Mouse (Mus musculus): ENCODE measurements around the gene Fam155a. TPM values are rescaled to one million over a fixed set of nuclear protein-coding genes. Genes with fewer than 3 reads are reported as not detected.
A peak's percentile ranks its signal among the peaks of the same experiment; 100 is the strongest.

Gene Fam155a
- polyA plus RNA-seq, 1 experiment from 2014 or later, result 1.7 TPM

- Histone ChIP-seq H3K9ac (ENCODE audit: low read length) (no peak overlapping the region), H3K36me3 (ENCODE audit: control insufficient read depth, insufficient read depth, low read length) (no peaks in the 10 kb centered on the region), H3K4me1 (replicated peaks; ENCODE audit: control insufficient read depth, insufficient read depth, low read length) (no peaks in the 10 kb centered on the region), H3K9me3 (ENCODE audit: control insufficient read depth, low read length) (no peaks in the 10 kb centered on the region), H3K4me3 (ENCODE audit: low read depth, low read length) (no peak overlapping the region), H3K27ac (ENCODE audit: low read depth) (no peak overlapping the region), H3K4me2 (ENCODE audit: low read length) (no peak overlapping the region), H3K27me3 (replicated peaks; ENCODE audit: control insufficient read depth, insufficient read depth, low read length) (no peaks in the 10 kb centered on the region)
- ATAC-seq (replicated peaks; ENCODE audit: low FRiP score, low TSS enrichment, low read depth), result no peak
- DNase-seq (ENCODE audit: low spot score), result no peak
- WGBS, result 78% methylated on average over 2 of the region's 2 CpGs
Observed at GRCm38 (mm10) chr8:9295046-9295445, 475.9 kb downstream of the Fam155a start.

DNA sequence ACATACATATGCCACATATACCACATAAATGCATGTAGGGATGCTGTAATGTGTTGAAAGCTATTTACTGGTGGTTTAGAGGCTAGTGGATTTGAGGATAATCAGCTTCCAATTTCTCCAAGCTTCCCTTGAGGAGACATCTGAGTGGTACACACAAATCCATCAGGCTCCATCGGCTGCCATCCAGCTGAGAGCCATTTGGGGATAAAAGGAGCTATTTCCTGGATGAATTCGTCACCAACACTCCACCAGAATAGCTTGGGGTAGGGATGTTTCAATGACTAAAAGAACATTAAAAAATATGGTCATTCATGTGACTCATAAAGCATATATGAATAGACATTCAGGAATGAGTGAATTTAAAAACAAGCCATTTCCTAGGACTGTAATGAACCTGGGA lies 478.4 kb downstream of the Fam155a start:
- no peak overlapping the region for H3K4me2 ChIP-seq (ENCODE audit: low read length)
- H3K27ac ChIP-seq (ENCODE audit: low read depth), result no peak overlapping the region
- no peak for DNase-seq (ENCODE audit: low spot score)
- 63% methylated on average over 2 of the region's 2 CpGs for WGBS
- H3K4me1 ChIP-seq (replicated peaks; ENCODE audit: control insufficient read depth, insufficient read depth, low read length), result no peaks in the 10 kb centered on the region
- no peaks in the 10 kb centered on the region for H3K36me3 ChIP-seq (ENCODE audit: control insufficient read depth, insufficient read depth, low read length)
- H3K9ac ChIP-seq (ENCODE audit: low read length), result no peak overlapping the region
- no peak for ATAC-seq (replicated peaks; ENCODE audit: low FRiP score, low TSS enrichment, low read depth)
- H3K4me3 ChIP-seq (ENCODE audit: low read depth, low read length), result no peak overlapping the region
- no peaks in the 10 kb centered on the region for H3K9me3 ChIP-seq (ENCODE audit: control insufficient read depth, low read length)
- no peaks in the 10 kb centered on the region for H3K27me3 ChIP-seq (replicated peaks; ENCODE audit: control insufficient read depth, insufficient read depth, low read length)

DNA sequence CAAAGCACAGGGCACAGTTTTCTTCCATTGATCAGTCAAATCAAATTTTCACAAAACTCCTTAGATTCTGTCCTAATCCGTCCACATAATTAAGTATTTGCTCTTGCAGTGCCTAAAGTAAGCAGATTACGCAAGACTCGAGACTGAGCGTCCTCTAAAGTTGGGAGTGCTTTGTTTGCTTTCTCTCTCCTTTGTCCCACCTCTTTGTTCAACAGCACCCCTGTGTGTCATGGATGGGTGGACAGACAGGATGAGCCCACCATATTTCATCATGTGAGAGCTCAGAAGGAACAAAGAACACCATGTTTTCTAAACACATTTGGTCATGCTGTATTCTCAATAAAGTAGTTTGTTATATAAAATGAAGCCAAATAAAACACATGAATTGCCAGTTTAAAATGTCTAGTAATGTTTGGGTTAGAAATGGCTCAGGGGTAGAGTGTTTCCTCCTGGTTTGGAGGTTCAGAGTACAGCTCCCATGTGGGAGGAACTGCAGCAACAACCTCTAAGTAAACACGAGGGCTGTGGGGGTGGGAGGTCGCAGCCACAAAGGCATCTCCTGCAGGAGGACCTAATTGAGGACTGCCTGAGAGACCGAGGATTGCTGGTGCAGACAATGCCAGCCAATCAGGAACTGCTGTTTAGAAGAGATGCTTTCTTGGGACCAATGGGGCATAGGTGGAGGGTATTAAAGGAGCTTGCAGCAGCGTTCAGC lies 482.8 kb downstream of the Fam155a start:
- H3K27ac ChIP-seq (ENCODE audit: low read depth), result no peak overlapping the region
- no peaks in the 10 kb centered on the region for H3K9me3 ChIP-seq (ENCODE audit: control insufficient read depth, low read length)
- no peaks in the 10 kb centered on the region for H3K4me1 ChIP-seq (replicated peaks; ENCODE audit: control insufficient read depth, insufficient read depth, low read length)
- H3K9ac ChIP-seq (ENCODE audit: low read length), result no peak overlapping the region
- H3K27me3 ChIP-seq (replicated peaks; ENCODE audit: control insufficient read depth, insufficient read depth, low read length), result no peaks in the 10 kb centered on the region
- ATAC-seq (replicated peaks; ENCODE audit: low FRiP score, low TSS enrichment, low read depth) (no peak), DNase-seq (ENCODE audit: low spot score) (no peak)
- H3K4me2 ChIP-seq (ENCODE audit: low read length), result no peak overlapping the region
- WGBS, result 39% methylated on average over 8 of the region's 8 CpGs
- H3K4me3 ChIP-seq (ENCODE audit: low read depth, low read length), result no peak overlapping the region
- no peaks in the 10 kb centered on the region for H3K36me3 ChIP-seq (ENCODE audit: control insufficient read depth, insufficient read depth, low read length)

DNA sequence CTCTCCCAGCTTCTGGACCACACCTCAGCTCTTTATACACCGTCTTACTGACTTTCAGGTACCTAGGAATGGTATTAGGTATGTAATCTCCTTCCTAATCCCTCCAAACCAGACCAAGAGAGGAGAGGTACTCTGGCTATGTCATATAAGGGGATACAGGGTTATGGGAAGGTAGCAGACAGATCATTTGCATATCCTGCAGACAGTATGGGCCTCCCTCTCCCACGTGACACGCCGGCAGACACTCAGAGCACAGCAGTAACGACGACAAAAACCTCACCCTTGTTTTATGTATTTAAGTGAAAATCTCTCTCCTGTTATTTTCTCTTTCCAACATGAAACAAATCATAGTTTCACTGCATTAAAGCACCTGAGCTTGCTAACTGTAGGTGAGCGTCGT lies 496.8 kb downstream of the Fam155a start:
- ATAC-seq (replicated peaks; ENCODE audit: low FRiP score, low TSS enrichment, low read depth) (no peak), DNase-seq (ENCODE audit: low spot score) (no peak)
- H3K9ac ChIP-seq (ENCODE audit: low read length), result no peak overlapping the region
- no peaks in the 10 kb centered on the region for H3K36me3 ChIP-seq (ENCODE audit: control insufficient read depth, insufficient read depth, low read length)
- no peaks in the 10 kb centered on the region for H3K27me3 ChIP-seq (replicated peaks; ENCODE audit: control insufficient read depth, insufficient read depth, low read length)
- H3K27ac ChIP-seq (ENCODE audit: low read depth), result no peak overlapping the region
- no peak overlapping the region for H3K4me2 ChIP-seq (ENCODE audit: low read length)
- no peak overlapping the region for H3K4me3 ChIP-seq (ENCODE audit: low read depth, low read length)
- 72% methylated on average over 8 of the region's 8 CpGs for WGBS
- H3K9me3 ChIP-seq (ENCODE audit: control insufficient read depth, low read length), result no peaks in the 10 kb centered on the region
- no peaks in the 10 kb centered on the region for H3K4me1 ChIP-seq (replicated peaks; ENCODE audit: control insufficient read depth, insufficient read depth, low read length)

DNA sequence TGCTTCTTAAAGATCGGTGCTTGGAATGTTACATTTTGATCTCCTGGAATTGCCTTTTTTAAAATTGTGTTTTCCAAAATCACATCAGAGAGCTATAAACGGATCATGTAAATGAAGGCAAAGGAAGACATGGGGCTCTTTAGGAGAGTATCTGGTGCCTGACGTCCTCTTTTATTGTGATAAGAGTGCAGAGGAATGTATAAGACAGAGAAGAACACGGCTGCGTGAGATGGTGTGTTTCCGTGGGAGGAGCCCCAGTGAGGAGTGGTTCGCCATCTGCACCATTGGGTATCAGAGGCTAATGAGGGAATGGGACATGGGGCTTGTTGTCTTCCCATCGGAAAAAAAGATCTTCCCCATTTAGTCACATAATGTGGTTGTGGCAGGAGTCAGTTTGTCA lies 506.6 kb downstream of the Fam155a start:
- Histone ChIP-seq H3K4me3 (ENCODE audit: low read depth, low read length) (no peak overlapping the region), H3K36me3 (ENCODE audit: control insufficient read depth, insufficient read depth, low read length) (no peaks in the 10 kb centered on the region), H3K9ac (ENCODE audit: low read length) (no peak overlapping the region), H3K4me1 (replicated peaks; ENCODE audit: control insufficient read depth, insufficient read depth, low read length) (no peaks in the 10 kb centered on the region), H3K27me3 (replicated peaks; ENCODE audit: control insufficient read depth, insufficient read depth, low read length) (no peaks in the 10 kb centered on the region), H3K4me2 (ENCODE audit: low read length) (no peak overlapping the region), H3K9me3 (ENCODE audit: control insufficient read depth, low read length) (no peaks in the 10 kb centered on the region), H3K27ac (ENCODE audit: low read depth) (no peak overlapping the region)
- ATAC-seq (replicated peaks; ENCODE audit: low FRiP score, low TSS enrichment, low read depth) (no peak), DNase-seq (ENCODE audit: low spot score) (no peak)
- 82% methylated on average over 8 of the region's 8 CpGs for whole genome bisulfite sequencing

DNA sequence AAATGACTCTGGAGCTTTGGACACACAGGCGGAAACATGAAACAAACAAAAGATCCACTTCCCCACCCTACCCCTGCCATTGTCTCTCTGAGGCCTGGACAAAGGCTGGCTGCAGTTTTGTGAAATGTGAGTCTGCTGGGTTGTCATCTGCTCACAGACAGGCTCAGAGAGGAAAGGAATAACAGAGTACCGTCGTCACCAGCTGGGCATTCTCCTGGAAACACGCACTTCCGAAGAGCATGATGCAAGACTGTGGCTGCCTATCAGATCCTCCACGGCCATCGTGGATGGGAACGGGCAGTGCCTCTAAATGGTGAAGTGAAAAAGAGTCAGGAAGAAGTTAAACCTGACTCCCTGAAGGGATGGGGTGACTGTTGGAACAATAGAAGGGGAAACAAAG lies 509.4 kb downstream of the Fam155a start:
- DNase-seq (ENCODE audit: low spot score), result no peak
- 61% methylated on average over 8 of the region's 8 CpGs for WGBS

DNA sequence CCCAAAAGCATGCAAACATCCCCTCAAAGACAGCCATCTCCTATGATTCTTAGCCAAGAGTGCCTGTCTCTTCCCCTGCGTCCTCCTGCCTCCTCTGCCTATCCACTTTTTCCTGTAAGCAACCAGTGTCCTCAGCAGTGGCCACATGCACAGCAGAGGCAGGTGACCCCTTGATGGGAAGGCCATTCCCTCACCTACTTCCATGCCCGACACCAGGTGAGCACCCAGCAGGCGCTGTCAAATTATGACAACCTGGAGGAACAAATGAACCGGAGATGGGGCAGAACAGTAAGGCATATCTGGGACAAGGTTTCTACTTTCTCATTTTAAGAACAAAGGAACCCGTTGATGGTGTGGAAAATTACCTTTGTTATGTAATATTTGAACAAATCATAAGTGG lies 515.6 kb downstream of the Fam155a start:
- Histone ChIP-seq H3K9me3 (ENCODE audit: control insufficient read depth, low read length) (no peaks in the 10 kb centered on the region), H3K4me1 (replicated peaks; ENCODE audit: control insufficient read depth, insufficient read depth, low read length) (no peaks in the 10 kb centered on the region), H3K36me3 (ENCODE audit: control insufficient read depth, insufficient read depth, low read length) (no peaks in the 10 kb centered on the region), H3K27me3 (replicated peaks; ENCODE audit: control insufficient read depth, insufficient read depth, low read length) (no peaks in the 10 kb centered on the region), H3K4me3 (ENCODE audit: low read depth, low read length) (no peak overlapping the region), H3K4me2 (ENCODE audit: low read length) (no peak overlapping the region), H3K9ac (ENCODE audit: low read length) (no peak overlapping the region), H3K27ac (ENCODE audit: low read depth) (no peak overlapping the region)
- 93% methylated on average over 5 of the region's 5 CpGs for WGBS
- ATAC-seq (replicated peaks; ENCODE audit: low FRiP score, low TSS enrichment, low read depth) (no peak), DNase-seq (ENCODE audit: low spot score) (no peak)

More for the DNA sequence above, 509.4 kb downstream of the Fam155a start:
- H3K4me2 ChIP-seq (ENCODE audit: low read length), result no peak overlapping the region
- no peak overlapping the region for H3K27ac ChIP-seq (ENCODE audit: low read depth)
- H3K27me3 ChIP-seq (replicated peaks; ENCODE audit: control insufficient read depth, insufficient read depth, low read length), result no peaks in the 10 kb centered on the region
- H3K4me1 ChIP-seq (replicated peaks; ENCODE audit: control insufficient read depth, insufficient read depth, low read length), result no peaks in the 10 kb centered on the region
- no peak overlapping the region for H3K4me3 ChIP-seq (ENCODE audit: low read depth, low read length)
- H3K36me3 ChIP-seq (ENCODE audit: control insufficient read depth, insufficient read depth, low read length), result no peaks in the 10 kb centered on the region
- H3K9ac ChIP-seq (ENCODE audit: low read length), result no peak overlapping the region
- ATAC-seq (replicated peaks; ENCODE audit: low FRiP score, low TSS enrichment, low read depth), result no peak
- H3K9me3 ChIP-seq (ENCODE audit: control insufficient read depth, low read length), result no peaks in the 10 kb centered on the region

GRCm38 (mm10) chr8:9252991-9253390 lies 518.0 kb downstream of the Fam155a start:
- DNase-seq (ENCODE audit: low spot score) (no peak), ATAC-seq (replicated peaks; ENCODE audit: low FRiP score, low TSS enrichment, low read depth) (no peak)
- Histone ChIP-seq H3K4me1 (replicated peaks; ENCODE audit: control insufficient read depth, insufficient read depth, low read length) (no peaks in the 10 kb centered on the region), H3K27me3 (replicated peaks; ENCODE audit: control insufficient read depth, insufficient read depth, low read length) (no peaks in the 10 kb centered on the region), H3K9ac (ENCODE audit: low read length) (no peak overlapping the region), H3K27ac (ENCODE audit: low read depth) (no peak overlapping the region), H3K4me2 (ENCODE audit: low read length) (no peak overlapping the region), H3K36me3 (ENCODE audit: control insufficient read depth, insufficient read depth, low read length) (no peaks in the 10 kb centered on the region), H3K9me3 (ENCODE audit: control insufficient read depth, low read length) (no peaks in the 10 kb centered on the region), H3K4me3 (ENCODE audit: low read depth, low read length) (no peak overlapping the region)
- 72% methylated on average over 4 of the region's 4 CpGs for WGBS

DNA sequence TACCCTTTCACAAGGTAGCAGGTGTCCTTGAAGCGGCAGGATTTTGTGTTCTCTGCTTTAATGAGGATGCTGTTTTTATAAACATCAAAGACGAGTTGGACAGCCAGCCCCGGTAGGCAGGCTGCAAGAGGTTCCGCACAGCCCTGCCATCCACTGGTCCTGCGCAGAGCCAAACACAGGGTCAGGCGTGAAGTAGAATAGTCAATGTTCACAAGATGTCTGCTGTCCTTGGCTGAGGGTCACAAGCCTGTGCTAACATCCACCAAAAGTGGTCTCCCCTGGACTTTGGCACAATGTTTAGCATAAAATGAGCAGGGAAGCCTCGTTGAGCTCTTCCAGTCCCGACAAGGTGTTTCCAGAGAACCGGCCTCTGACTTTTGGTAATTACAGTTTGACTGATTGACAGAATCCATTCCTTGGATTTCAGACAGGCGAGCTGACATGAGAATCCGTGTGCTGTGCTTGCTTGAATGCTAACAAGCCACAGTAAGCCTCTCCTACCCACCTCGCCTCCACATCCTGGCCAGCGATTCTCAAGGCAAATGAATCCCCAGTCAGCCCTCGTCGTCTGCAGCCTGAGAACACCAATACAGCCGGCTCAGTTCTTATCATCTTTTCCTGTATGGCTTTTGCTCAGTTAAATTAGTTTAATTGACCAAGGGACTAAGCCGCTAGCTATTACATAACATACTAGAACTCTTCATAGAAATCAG lies 522.7 kb downstream of the Fam155a start:
- H3K9ac ChIP-seq (ENCODE audit: low read length), result no peak overlapping the region
- peak; percentile 38 for DNase-seq (ENCODE audit: low spot score)
- WGBS, result 66% methylated on average over 17 of the region's 17 CpGs
- no peak overlapping the region for H3K4me3 ChIP-seq (ENCODE audit: low read depth, low read length)
- no peaks in the 10 kb centered on the region for H3K4me1 ChIP-seq (replicated peaks; ENCODE audit: control insufficient read depth, insufficient read depth, low read length)
- no peak for ATAC-seq (replicated peaks; ENCODE audit: low FRiP score, low TSS enrichment, low read depth)
- H3K27me3 ChIP-seq (replicated peaks; ENCODE audit: control insufficient read depth, insufficient read depth, low read length), result no peaks in the 10 kb centered on the region
- H3K27ac ChIP-seq (ENCODE audit: low read depth), result no peak overlapping the region
- no peak overlapping the region for H3K4me2 ChIP-seq (ENCODE audit: low read length)
- H3K9me3 ChIP-seq (ENCODE audit: control insufficient read depth, low read length), result no peaks in the 10 kb centered on the region
- H3K36me3 ChIP-seq (ENCODE audit: control insufficient read depth, insufficient read depth, low read length), result no peaks in the 10 kb centered on the region
